Mouse (Mus musculus): Measurements from ENCODE around the gene Atp8b5. TPM values are rescaled to one million over a fixed set of nuclear protein-coding genes. Genes with fewer than 3 reads are reported as not detected.
A peak's percentile ranks its signal among the peaks of the same experiment; 100 is the strongest.

Gene Atp8b5
- polyA plus RNA-seq, 1 experiment from 2014 or later = 0.56 TPM

GRCm38 (mm10) chr4:43417269-43418062, 150.5 kb downstream of the Atp8b5 start:
- 78% methylated on average over 16 of the region's 16 CpGs for WGBS
- Histone ChIP-seq H3K36me3 (peaks cover 45% of the 10 kb centered on the region), H3K4me1 (peaks cover 5% of the 10 kb centered on the region), H3K4me3 (no peak overlapping the region), H3K9me3 (no peaks in the 10 kb centered on the region; the same call in 1 of the 2 replicates), H3K27ac (no peak overlapping the region), H3K9ac (no peak overlapping the region), H3K27me3 (no peaks in the 10 kb centered on the region), H3K4me2 (replicated peaks) (no peak overlapping the region)
- no peak for ATAC-seq (ENCODE audit: insufficient number of reproducible peaks, insufficient read depth, low FRiP score, low TSS enrichment)

DNA sequence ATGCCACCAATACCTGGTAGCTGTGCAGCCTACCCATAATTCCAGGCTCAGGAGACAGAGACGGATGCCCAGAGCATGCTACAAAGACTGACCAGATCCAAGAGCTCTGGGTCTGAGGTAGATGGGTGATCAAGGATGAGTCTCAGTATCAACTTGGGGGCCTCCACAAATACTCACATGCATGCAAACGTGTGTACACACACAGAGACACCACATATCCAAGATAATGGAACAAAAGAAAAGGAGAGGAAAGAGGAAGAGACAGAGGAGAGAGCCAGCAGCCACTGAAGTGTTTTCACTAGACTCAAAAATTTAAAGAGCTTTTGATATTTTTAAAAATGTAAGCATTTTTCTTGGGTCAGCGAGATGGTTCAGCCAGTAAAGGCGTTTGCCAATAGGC, 151.5 kb downstream of the Atp8b5 start:
- 0 out of 2 replicates have a peak, but pooled peaks cover 2% of the 10 kb centered on the region for H3K27me3 ChIP-seq
- peaks cover 5% of the 10 kb centered on the region for H3K4me1 ChIP-seq
- H3K4me3 ChIP-seq = no peak overlapping the region
- peaks cover 55% of the 10 kb centered on the region for H3K36me3 ChIP-seq
- ATAC-seq (ENCODE audit: insufficient number of reproducible peaks, insufficient read depth, low FRiP score, low TSS enrichment) = no peak
- no peaks in the 10 kb centered on the region; the same call in 1 of the 2 replicates for H3K9me3 ChIP-seq
- no peak overlapping the region for H3K27ac ChIP-seq
- WGBS = 71% methylated on average over 4 of the region's 4 CpGs
- no peak overlapping the region for H3K9ac ChIP-seq
- H3K4me2 ChIP-seq (replicated peaks) = no peak overlapping the region

- no peak for ATAC-seq (ENCODE audit: insufficient number of reproducible peaks, insufficient read depth, low FRiP score, low TSS enrichment)
- WGBS = 52% methylated on average over 15 of the region's 15 CpGs
- Histone ChIP-seq H3K9ac (no peak overlapping the region), H3K9me3 (no peaks in the 10 kb centered on the region; the same call in 1 of the 2 replicates), H3K4me2 (replicated peaks) (no peak overlapping the region), H3K4me1 (peaks cover 5% of the 10 kb centered on the region), H3K4me3 (no peak overlapping the region), H3K36me3 (peaks cover 61% of the 10 kb centered on the region), H3K27me3 (peaks cover 9% of the 10 kb centered on the region), H3K27ac (0 out of 2 replicates have a peak overlapping the region, but pooled peaks have one; percentile 19)
Observed at GRCm38 (mm10) chr4:43418973-43419656, 152.2 kb downstream of the Atp8b5 start.

DNA sequence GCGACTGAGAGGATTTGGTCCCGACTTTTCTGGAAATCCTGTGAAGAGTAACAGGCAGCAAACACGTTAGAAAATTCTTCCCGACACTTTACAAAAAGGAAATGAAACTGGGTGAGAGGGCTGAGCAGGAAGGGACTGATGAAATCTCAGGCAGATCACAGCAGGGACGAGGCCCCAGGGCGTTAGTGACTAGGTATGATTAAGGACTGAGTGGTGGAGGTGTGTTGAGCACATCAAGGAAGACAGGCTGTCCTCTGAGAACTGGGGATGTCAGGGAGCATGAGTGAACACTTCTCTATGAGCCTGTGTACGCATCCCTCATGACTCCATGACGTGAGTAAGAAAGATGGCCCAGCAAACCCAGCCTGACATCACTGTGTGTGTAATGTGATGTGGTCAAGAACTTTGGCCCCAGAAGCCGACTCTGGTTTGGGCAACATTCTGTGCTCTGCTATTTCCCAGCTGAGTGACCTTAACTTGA, 152.9 kb downstream of the Atp8b5 start:
- peaks cover 62% of the 10 kb centered on the region for H3K36me3 ChIP-seq
- peaks cover 5% of the 10 kb centered on the region for H3K4me1 ChIP-seq
- ATAC-seq (ENCODE audit: insufficient number of reproducible peaks, insufficient read depth, low FRiP score, low TSS enrichment) = no peak
- WGBS = 61% methylated on average over 9 of the region's 9 CpGs
- no peak overlapping the region for H3K4me3 ChIP-seq
- no peak overlapping the region for H3K27ac ChIP-seq
- H3K9ac ChIP-seq = no peak overlapping the region
- peaks cover 16% of the 10 kb centered on the region for H3K27me3 ChIP-seq
- no peak overlapping the region for H3K4me2 ChIP-seq (replicated peaks)
- H3K9me3 ChIP-seq = no peaks in the 10 kb centered on the region; the same call in 1 of the 2 replicates

- peaks cover 62% of the 10 kb centered on the region for H3K36me3 ChIP-seq
- peaks cover 8% of the 10 kb centered on the region for H3K4me1 ChIP-seq
- no peak overlapping the region for H3K27ac ChIP-seq
- H3K27me3 ChIP-seq = peaks cover 21% of the 10 kb centered on the region
- WGBS = 5% methylated on average over 6 of the region's 6 CpGs
- no peak overlapping the region for H3K4me3 ChIP-seq
- no peaks in the 10 kb centered on the region; the same call in 1 of the 2 replicates for H3K9me3 ChIP-seq
- no peak overlapping the region for H3K4me2 ChIP-seq (replicated peaks)
- H3K9ac ChIP-seq = no peak overlapping the region
- no peak for ATAC-seq (ENCODE audit: insufficient number of reproducible peaks, insufficient read depth, low FRiP score, low TSS enrichment)
Observed at GRCm38 (mm10) chr4:43420305-43420704, 153.3 kb downstream of the Atp8b5 start.

DNA sequence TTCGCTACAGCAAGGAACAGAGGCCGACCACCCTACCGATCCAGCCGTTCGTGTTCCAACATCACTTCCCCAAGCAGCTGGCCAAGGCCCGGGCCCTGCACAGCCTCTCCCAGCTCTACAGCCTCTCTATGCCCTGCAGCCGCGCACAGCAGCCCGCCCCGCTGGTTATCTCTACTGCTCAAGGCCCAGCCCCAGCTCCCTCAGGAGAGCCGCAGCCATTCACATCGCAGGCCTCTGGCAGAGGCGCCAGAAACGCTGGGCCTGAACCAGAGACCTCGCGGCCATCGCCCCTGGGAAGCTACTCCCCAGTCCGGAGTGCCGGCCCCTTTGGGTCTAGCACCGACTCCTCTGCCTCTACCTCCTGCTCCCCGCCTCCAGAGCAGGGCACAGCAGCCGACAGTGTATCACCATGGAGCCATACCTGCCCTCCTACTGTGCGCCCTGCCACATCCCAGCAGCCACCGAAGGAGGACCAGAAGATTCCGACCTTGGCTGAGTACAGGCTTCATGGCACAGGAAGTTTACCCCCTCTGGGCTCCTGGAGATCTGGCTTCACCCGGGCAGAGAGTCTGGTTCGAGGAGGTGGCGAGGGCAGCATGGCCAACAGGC, 154.8 kb downstream of the Atp8b5 start:
- Histone ChIP-seq H3K4me1 (peaks cover 12% of the 10 kb centered on the region), H3K4me3 (no peak overlapping the region), H3K4me2 (replicated peaks) (no peak overlapping the region), H3K9me3 (no peaks in the 10 kb centered on the region), H3K9ac (no peak overlapping the region), H3K36me3 (peaks cover 61% of the 10 kb centered on the region), H3K27me3 (peaks cover 35% of the 10 kb centered on the region), H3K27ac (no peak overlapping the region)
- WGBS = 78% methylated on average over 28 of the region's 28 CpGs
- no peak for ATAC-seq (ENCODE audit: insufficient number of reproducible peaks, insufficient read depth, low FRiP score, low TSS enrichment)

Other genes starting within 250 kb of the Atp8b5 start
- 26.5 and 28.1 TPM in 2 replicates for gene Pigo, start 241.3 kb upstream of the Atp8b5 start, polyA plus RNA-seq (2016; fragmentation: Nextera tagmentation; extraction: Ambion mirVana)
- 333 and 352 TPM in 2 replicates for gene Stoml2, start 235.4 kb upstream of the Atp8b5 start, polyA plus RNA-seq (2016; fragmentation: Nextera tagmentation; extraction: Ambion mirVana)
- 20.4 and 22.9 TPM in 2 replicates for gene Fam214b, start 220.9 kb upstream of the Atp8b5 start, polyA plus RNA-seq (2016; fragmentation: Nextera tagmentation; extraction: Ambion mirVana)
- gene Unc13b, start 208.2 kb upstream of the Atp8b5 start, polyA plus RNA-seq (2016; fragmentation: Nextera tagmentation; extraction: Ambion mirVana) = 7.8 and 9.1 TPM in 2 replicates
- 15.7 and 18.1 TPM in 2 replicates for gene Rusc2, start 114.8 kb downstream of the Atp8b5 start, polyA plus RNA-seq (2016; fragmentation: Nextera tagmentation; extraction: Ambion mirVana)
- 0.27 TPM in 1 of 2 replicates, not detected in the other for gene Fam166b, start 162.0 kb downstream of the Atp8b5 start, polyA plus RNA-seq (2016; fragmentation: Nextera tagmentation; extraction: Ambion mirVana)
- gene Tesk1, start 174.8 kb downstream of the Atp8b5 start, polyA plus RNA-seq (2016; fragmentation: Nextera tagmentation; extraction: Ambion mirVana) = 15.4 and 16.5 TPM in 2 replicates
- 3.5 and 3.7 TPM in 2 replicates for gene Cd72, start 187.5 kb downstream of the Atp8b5 start, polyA plus RNA-seq (2016; fragmentation: Nextera tagmentation; extraction: Ambion mirVana)
- not detected in 2 replicates for gene Sit1, start 216.6 kb downstream of the Atp8b5 start, polyA plus RNA-seq (2016; fragmentation: Nextera tagmentation; extraction: Ambion mirVana)
- gene Ccdc107, start 225.7 kb downstream of the Atp8b5 start, polyA plus RNA-seq (2016; fragmentation: Nextera tagmentation; extraction: Ambion mirVana) = 57.4 and 62.3 TPM in 2 replicates
- gene Arhgef39, start 232.5 kb downstream of the Atp8b5 start, polyA plus RNA-seq (2016; fragmentation: Nextera tagmentation; extraction: Ambion mirVana) = 43.6 and 44.1 TPM in 2 replicates
- 1.3 and 1.6 TPM in 2 replicates for gene Car9, start 239.8 kb downstream of the Atp8b5 start, polyA plus RNA-seq (2016; fragmentation: Nextera tagmentation; extraction: Ambion mirVana)

All from embryonic facial prominence, embryonic 12.5 days (tissue).